Mouse (Mus musculus) CH12.LX (cell line): ENCODE results near the gene Dnajb4.
"Not testable (repeated sequence)": the region's sequence is repeated elsewhere in the genome, so short reads cannot be mapped to it uniquely, and the experiment has no call there.

Experiments used
- BHLHE40 ChIP-seq: IDR thresholded peaks from 2 replicates; pipeline ENCODE4 v1.6.1; 2011; ENCODE audit warnings: mild to moderate bottlenecking, low read depth, low read length, improper control_type of control experiment
- CHD2 ChIP-seq: IDR thresholded peaks from 2 replicates; pipeline ENCODE4 v1.6.1; 2011; ENCODE audit warnings: low read length, improper control_type of control experiment
- CTCF ChIP-seq, 2 experiments: IDR thresholded peaks in 1 of 2; conservative IDR thresholded peaks in 1 of 2; 2 replicates each; pipeline ENCODE4 v1.5.1; 2011 to 2012; ENCODE audit warnings: low read depth in 2 of 2, low read length in 2 of 2, improper control_type of control experiment in 1 of 2, inconsistent platforms in 1 of 2, mild to moderate bottlenecking in 1 of 2, moderate library complexity in 1 of 2
- ELF1 ChIP-seq: IDR thresholded peaks from 2 replicates; pipeline ENCODE4 v1.6.1; 2014; ENCODE audit warnings: low read depth, mild to moderate bottlenecking, inconsistent platforms, low read length, improper control_type of control experiment
- EP300 ChIP-seq: IDR thresholded peaks from 2 replicates; pipeline ENCODE4 v1.6.1; 2011; ENCODE audit warnings: low read length, improper control_type of control experiment
- ETS1 ChIP-seq: conservative IDR thresholded peaks from 2 replicates; pipeline ENCODE4 v1.6.1; 2012; ENCODE audit warnings: low read depth, mild to moderate bottlenecking, inconsistent platforms, low read length, improper control_type of control experiment, moderate library complexity
- KAT2A ChIP-seq: IDR thresholded peaks from 2 replicates; pipeline ENCODE4 v1.6.1; 2012; ENCODE audit warnings: low read length, improper control_type of control experiment, inconsistent platforms; ENCODE audit not compliant: insufficient replicate concordance
- MAX ChIP-seq: IDR thresholded peaks from 2 replicates; pipeline ENCODE4 v1.6.1; 2011; ENCODE audit warnings: low read length, improper control_type of control experiment
- MXI1 ChIP-seq: IDR thresholded peaks from 2 replicates; pipeline ENCODE4 v1.6.1; 2011; ENCODE audit warnings: mild to moderate bottlenecking, low read depth, low read length, improper control_type of control experiment
- POLR2A ChIP-seq: IDR thresholded peaks from 2 replicates; pipeline ENCODE4 v1.6.1; 2011; ENCODE audit warnings: low read depth, mild to moderate bottlenecking, improper control_type of control experiment, low read length
- SMC3 ChIP-seq: IDR thresholded peaks from 2 replicates; pipeline ENCODE4 v1.6.1; 2011; ENCODE audit warnings: low read depth, low read length, improper control_type of control experiment
- TBP ChIP-seq: conservative IDR thresholded peaks from 2 replicates; pipeline ENCODE4 v1.6.1; 2011; ENCODE audit warnings: low read depth, low read length, improper control_type of control experiment
- USF1 ChIP-seq: IDR thresholded peaks from 2 replicates; pipeline ENCODE4 v1.6.1; 2014; ENCODE audit warnings: low read depth, mild to moderate bottlenecking, inconsistent platforms, low read length, improper control_type of control experiment

GRCm38 (mm10) chr3:152139308-152139707 lies 70.8 kb downstream of the Dnajb4 start:
- TF ChIP-seq SMC3, EP300, KAT2A, POLR2A, BHLHE40, ETS1, MAX, USF1, ELF1, TBP, MXI1, CHD2: not testable (repeated sequence)
- peak in 1 of 2 experiments; percentile 19; a peak in 1 of 4 replicates for TF ChIP-seq CTCF (conservative IDR thresholded peaks at IDR 0.05 in 1 of 2, IDR thresholded peaks at IDR 0.05 in 1 of 2; ENCODE audit: low read depth in 2 of 2, low read length in 2 of 2)
